Mouse (Mus musculus): Measurements from ENCODE around the gene Suox. TPM values are rescaled to one million over a fixed set of nuclear protein-coding genes. Genes with fewer than 3 reads are reported as not detected.

Suox gene
- polyA plus RNA-seq, 1 experiment, result 7.0 TPM

GRCm38 (mm10) chr10:128646139-128647089 is 27.5 kb downstream of the Suox start:
- Histone ChIP-seq H3K36me3 (ENCODE audit: control insufficient read depth, insufficient read depth, low read length) (no peaks in the 10 kb centered on the region), H3K4me3 (ENCODE audit: control insufficient read depth, low read depth, low read length) (no peak overlapping the region), H3K27ac (ENCODE audit: control insufficient read depth, insufficient read depth, low read depth, low read length) (no peak overlapping the region), H3K27me3 (ENCODE audit: control insufficient read depth, insufficient read depth, low read length) (no peaks in the 10 kb centered on the region), H3K4me1 (ENCODE audit: control insufficient read depth, insufficient read depth, low read length) (peaks cover 18% of the 10 kb centered on the region)
- TF ChIP-seq CTCF (IDR thresholded peaks at IDR 0.05; ENCODE audit: control insufficient read depth, insufficient read depth, insufficient replicate concordance, low read depth, low read length), result no peak
- TF ChIP-seq POLR2A (IDR thresholded peaks at IDR 0.05; ENCODE audit: control insufficient read depth, low read depth, low read length), result no peak

GRCm38 (mm10) chr10:128645111-128646011 is 28.5 kb downstream of the Suox start, which contains the start of gene Ikzf4:
Gene Ikzf4 (minus strand): TSS chr10:128645991.
- Histone ChIP-seq H3K36me3 (ENCODE audit: control insufficient read depth, insufficient read depth, low read length) (no peaks in the 10 kb centered on the region), H3K4me1 (ENCODE audit: control insufficient read depth, insufficient read depth, low read length) (peaks cover 21% of the 10 kb centered on the region), H3K27ac (ENCODE audit: control insufficient read depth, insufficient read depth, low read depth, low read length) (no peak within 1 kb of the TSS)

GRCm38 (mm10) chr10:128642749-128643148 is 31.1 kb downstream of the Suox start:
- peaks cover 21% of the 10 kb centered on the region for H3K4me1 ChIP-seq (ENCODE audit: control insufficient read depth, insufficient read depth, low read length)
- no peak overlapping the region for H3K4me3 ChIP-seq (ENCODE audit: control insufficient read depth, low read depth, low read length)
- no peak for TF ChIP-seq CTCF (IDR thresholded peaks at IDR 0.05; ENCODE audit: control insufficient read depth, insufficient read depth, insufficient replicate concordance, low read depth, low read length)
- H3K27me3 ChIP-seq (ENCODE audit: control insufficient read depth, insufficient read depth, low read length), result no peaks in the 10 kb centered on the region
- no peaks in the 10 kb centered on the region for H3K36me3 ChIP-seq (ENCODE audit: control insufficient read depth, insufficient read depth, low read length)
- H3K27ac ChIP-seq (ENCODE audit: control insufficient read depth, insufficient read depth, low read depth, low read length), result no peak overlapping the region

More at GRCm38 (mm10) chr10:128645111-128646011, 28.5 kb downstream of the Suox start, which contains the start of gene Ikzf4:
- TF ChIP-seq POLR2A (IDR thresholded peaks at IDR 0.05; ENCODE audit: control insufficient read depth, low read depth, low read length) (no peak), CTCF (IDR thresholded peaks at IDR 0.05; ENCODE audit: control insufficient read depth, insufficient read depth, insufficient replicate concordance, low read depth, low read length) (no peak)
- H3K27me3 ChIP-seq (ENCODE audit: control insufficient read depth, insufficient read depth, low read length), result no peaks in the 10 kb centered on the region
- H3K4me3 ChIP-seq (ENCODE audit: control insufficient read depth, low read depth, low read length), result peak within 1 kb of the TSS; percentile 69

DNA sequence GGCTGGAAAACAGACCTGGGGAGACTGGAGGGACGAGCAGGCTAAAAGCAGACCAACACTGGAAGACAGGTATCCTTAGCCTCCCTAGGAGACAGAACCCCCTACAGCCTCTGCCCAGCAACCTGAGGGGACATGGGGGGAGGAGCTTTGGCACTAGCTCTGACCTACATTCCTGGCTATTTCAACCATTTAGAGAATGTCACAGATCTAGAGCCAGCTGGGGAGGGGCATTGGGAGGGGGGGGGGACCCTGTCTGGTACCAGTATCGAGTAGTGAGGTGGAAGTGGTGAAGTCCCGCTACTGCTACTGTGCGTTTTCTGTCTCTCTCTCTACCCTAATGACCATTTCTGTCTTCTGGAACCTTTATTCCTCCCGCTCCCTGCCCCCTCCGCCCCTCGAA is 32.0 kb downstream of the Suox start:
- TF ChIP-seq POLR2A (IDR thresholded peaks at IDR 0.05; ENCODE audit: control insufficient read depth, low read depth, low read length), result no peak
- H3K4me1 ChIP-seq (ENCODE audit: control insufficient read depth, insufficient read depth, low read length), result peaks cover 22% of the 10 kb centered on the region
- no peak overlapping the region for H3K27ac ChIP-seq (ENCODE audit: control insufficient read depth, insufficient read depth, low read depth, low read length)
- H3K27me3 ChIP-seq (ENCODE audit: control insufficient read depth, insufficient read depth, low read length), result no peaks in the 10 kb centered on the region
- H3K36me3 ChIP-seq (ENCODE audit: control insufficient read depth, insufficient read depth, low read length), result no peaks in the 10 kb centered on the region
- no peak overlapping the region for H3K4me3 ChIP-seq (ENCODE audit: control insufficient read depth, low read depth, low read length)

DNA sequence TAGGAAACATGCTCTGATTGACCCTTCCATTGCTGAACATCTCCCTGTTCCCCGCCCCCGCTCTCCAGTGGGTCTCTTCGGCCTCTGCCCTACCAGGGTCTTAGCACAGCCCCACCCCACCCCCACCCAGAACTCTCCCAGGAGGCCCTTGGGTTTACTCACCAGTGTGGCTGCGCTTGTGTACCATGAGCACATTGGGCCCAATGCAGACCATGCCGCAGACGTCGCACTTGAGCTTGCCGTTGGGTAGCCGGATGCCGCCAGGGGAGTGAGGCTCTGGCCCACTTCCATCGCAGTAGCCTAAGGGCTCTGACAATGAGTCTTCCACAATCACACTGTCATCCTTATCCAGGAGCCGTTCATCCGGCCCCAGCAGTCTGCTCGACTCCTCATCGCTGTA is 33.0 kb downstream of the Suox start:
- Histone ChIP-seq H3K4me3 (ENCODE audit: control insufficient read depth, low read depth, low read length) (no peak overlapping the region), H3K4me1 (ENCODE audit: control insufficient read depth, insufficient read depth, low read length) (peaks cover 19% of the 10 kb centered on the region), H3K27ac (ENCODE audit: control insufficient read depth, insufficient read depth, low read depth, low read length) (no peak overlapping the region), H3K27me3 (ENCODE audit: control insufficient read depth, insufficient read depth, low read length) (no peaks in the 10 kb centered on the region), H3K36me3 (ENCODE audit: control insufficient read depth, insufficient read depth, low read length) (no peaks in the 10 kb centered on the region)
- TF ChIP-seq CTCF (IDR thresholded peaks at IDR 0.05; ENCODE audit: control insufficient read depth, insufficient read depth, insufficient replicate concordance, low read depth, low read length) (no peak), POLR2A (IDR thresholded peaks at IDR 0.05; ENCODE audit: control insufficient read depth, low read depth, low read length) (no peak)

DNA sequence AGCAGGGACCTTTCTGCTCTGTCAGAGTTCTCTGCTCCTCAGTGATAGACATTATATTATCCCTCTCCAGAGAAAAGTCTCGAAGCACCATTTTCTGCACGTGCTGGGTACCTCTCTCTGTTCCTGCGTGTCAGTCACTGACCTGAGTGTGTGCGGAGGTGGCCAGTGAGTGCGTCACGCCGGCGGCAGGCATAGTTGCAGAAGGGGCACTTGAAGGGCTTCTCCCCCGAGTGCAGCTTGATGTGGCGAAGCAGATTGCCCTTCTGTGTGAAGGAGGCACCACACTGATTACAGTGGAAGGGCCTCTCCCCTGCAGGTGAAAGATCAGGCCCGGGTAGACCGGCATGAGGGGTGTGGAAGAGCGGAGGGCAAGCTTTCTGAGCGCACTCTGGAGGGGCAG is 33.9 kb downstream of the Suox start:
- no peak for TF ChIP-seq POLR2A (IDR thresholded peaks at IDR 0.05; ENCODE audit: control insufficient read depth, low read depth, low read length)
- TF ChIP-seq CTCF (IDR thresholded peaks at IDR 0.05; ENCODE audit: control insufficient read depth, insufficient read depth, insufficient replicate concordance, low read depth, low read length), result no peak
- H3K27me3 ChIP-seq (ENCODE audit: control insufficient read depth, insufficient read depth, low read length), result no peaks in the 10 kb centered on the region
- H3K27ac ChIP-seq (ENCODE audit: control insufficient read depth, insufficient read depth, low read depth, low read length), result no peak overlapping the region
- no peak overlapping the region for H3K4me3 ChIP-seq (ENCODE audit: control insufficient read depth, low read depth, low read length)
- no peaks in the 10 kb centered on the region for H3K36me3 ChIP-seq (ENCODE audit: control insufficient read depth, insufficient read depth, low read length)
- peaks cover 15% of the 10 kb centered on the region for H3K4me1 ChIP-seq (ENCODE audit: control insufficient read depth, insufficient read depth, low read length)

DNA sequence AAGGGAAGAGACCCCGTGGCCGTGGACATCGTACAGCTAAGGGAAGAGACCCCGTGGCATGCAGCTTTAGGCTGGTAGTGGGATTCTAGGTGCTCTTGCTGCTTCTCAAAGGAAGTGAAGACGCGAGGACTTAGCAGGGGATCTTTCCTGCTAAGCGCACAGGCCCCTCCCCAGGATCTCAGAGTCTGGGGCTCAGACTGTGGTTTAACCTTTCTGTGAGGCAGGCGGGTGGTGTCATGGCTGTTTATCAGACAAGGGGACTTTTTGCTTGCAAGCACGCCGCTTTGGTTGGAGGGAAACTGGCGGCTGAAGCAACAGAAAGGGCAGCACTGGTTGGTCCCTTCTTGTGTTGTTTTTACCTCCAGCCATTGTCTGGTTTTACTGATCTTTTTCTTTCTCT is 36.9 kb downstream of the Suox start:
- H3K4me3 ChIP-seq (ENCODE audit: control insufficient read depth, low read depth, low read length), result no peak overlapping the region; the same call in 1 of the 2 replicates
- H3K27me3 ChIP-seq (ENCODE audit: control insufficient read depth, insufficient read depth, low read length), result no peaks in the 10 kb centered on the region
- H3K27ac ChIP-seq (ENCODE audit: control insufficient read depth, insufficient read depth, low read depth, low read length), result no peak overlapping the region
- H3K4me1 ChIP-seq (ENCODE audit: control insufficient read depth, insufficient read depth, low read length), result peaks cover 7% of the 10 kb centered on the region
- no peak for TF ChIP-seq POLR2A (IDR thresholded peaks at IDR 0.05; ENCODE audit: control insufficient read depth, low read depth, low read length)
- TF ChIP-seq CTCF (IDR thresholded peaks at IDR 0.05; ENCODE audit: control insufficient read depth, insufficient read depth, insufficient replicate concordance, low read depth, low read length), result no peak
- H3K36me3 ChIP-seq (ENCODE audit: control insufficient read depth, insufficient read depth, low read length), result no peaks in the 10 kb centered on the region

Data from testis, adult 2 months (tissue).